Mouse (Mus musculus) bone marrow macrophage, adult 2 months (primary cell): ENCODE results near the gene Hyal2.

Experiments
- CTCF ChIP-seq: IDR thresholded peaks from 2 replicates; pipeline ENCODE4 v1.5.1; 2012; ENCODE audit warnings: low read depth, mild to moderate bottlenecking, low read length, moderate library complexity
- POLR2A ChIP-seq: IDR thresholded peaks from 2 replicates; pipeline ENCODE4 v1.6.1; 2012; ENCODE audit warnings: mild to moderate bottlenecking, low read depth, low read length, borderline replicate concordance

DNA sequence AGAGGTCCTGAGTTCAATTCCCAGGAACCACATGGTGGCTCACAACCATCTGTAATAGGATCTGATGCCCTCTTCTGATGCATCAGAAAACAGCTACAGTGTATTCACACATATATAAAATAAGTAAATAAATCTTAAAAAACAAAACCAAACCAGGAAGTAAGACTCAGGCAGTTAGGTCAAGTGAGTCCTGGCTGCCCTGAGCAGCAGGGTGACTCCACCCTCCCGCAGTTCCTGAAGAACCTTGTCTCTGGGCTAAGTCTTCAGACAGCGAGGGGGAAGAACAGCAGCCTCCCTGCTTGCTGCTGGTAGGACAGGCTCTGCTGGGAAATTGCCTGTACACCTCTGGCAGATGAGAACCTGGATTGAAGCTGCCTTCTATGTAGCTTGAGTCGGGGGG lies 11.4 kb upstream of the Hyal2 start:
- TF ChIP-seq CTCF, result no peak
- no peak for TF ChIP-seq POLR2A
